Mouse (Mus musculus) erythroid progenitor cell, adult 5-6 weeks (primary cell): ENCODE measurements around the gene St3gal3. TPM values are rescaled to one million over a fixed set of nuclear protein-coding genes. Genes with fewer than 3 reads are reported as not detected.

Experiments
- ATAC-seq: replicated peaks from 2 replicates; pipeline ENCODE4 v1.8.0; 2016; ENCODE audit warnings: moderate number of reproducible peaks, mild to moderate bottlenecking, moderate TSS enrichment, inconsistent platforms; ENCODE audit not compliant: poor library complexity, low FRiP score, severe bottlenecking
- total RNA-seq, 2 experiments: library from RNA; stranded (forward) in 1 of 2; stranded (reverse) in 1 of 2; fragments of 150-400 nt in 1 of 2; fragments of 186-747, 209-891 nt in 1 of 2; gene quantifications; 2 replicates each; pipeline versions ENCODE4 v1.2.3 to v1.2.4; 2015 to 2017; ENCODE audit warnings: low replicate concordance in 2 of 2

Gene St3gal3
- total RNA-seq, 2 experiments from 2014 or later, result 5.4 to 7.3 TPM

DNA sequence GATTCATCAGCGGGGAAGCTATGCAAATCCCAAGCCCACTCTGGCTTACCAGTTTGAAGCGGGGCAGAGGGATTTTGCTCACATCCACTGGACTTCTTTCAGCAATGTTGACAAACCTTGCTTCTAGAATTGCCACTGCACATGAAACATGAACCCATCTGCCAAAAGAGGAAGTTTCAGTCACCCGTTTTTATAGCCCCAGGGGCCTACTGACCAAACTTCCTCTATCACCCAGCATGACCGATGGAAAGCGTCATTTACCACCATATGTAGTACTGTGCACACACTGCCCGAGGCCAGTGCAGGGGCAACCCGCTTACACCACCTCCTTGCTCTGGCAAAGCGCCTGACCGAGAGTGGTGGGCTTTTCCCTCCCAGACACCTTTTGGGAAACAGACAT lies 9.6 kb upstream of the St3gal3 start:
- ATAC-seq, result no peak

GRCm38 (mm10) chr4:118143679-118144078 lies 9.0 kb upstream of the St3gal3 start:
- no peak for ATAC-seq

- ATAC-seq, result no peak
Observed at GRCm38 (mm10) chr4:118141511-118141910, 6.8 kb upstream of the St3gal3 start.

- ATAC-seq, result no peak
Observed at GRCm38 (mm10) chr4:118138891-118139290, 4.2 kb upstream of the St3gal3 start.

DNA sequence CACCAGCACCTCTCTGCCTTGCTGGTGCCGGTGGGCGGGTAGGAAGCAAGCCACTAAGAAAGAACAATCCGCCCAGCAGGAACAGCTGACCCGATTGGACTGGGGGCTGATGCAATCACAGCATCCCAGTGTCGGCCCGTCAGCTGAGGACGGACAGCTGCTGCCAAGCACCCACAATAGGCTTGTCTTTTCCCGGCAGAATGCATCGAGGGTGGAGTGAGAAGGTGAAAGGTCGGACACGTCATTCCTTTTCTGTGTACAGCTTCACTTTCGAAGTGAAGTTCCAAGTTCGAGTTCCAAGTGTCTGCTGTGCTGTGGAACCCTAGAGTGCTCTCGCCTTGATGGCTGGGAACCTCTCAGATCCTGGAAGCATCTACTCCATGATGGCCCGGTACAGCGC lies 3.1 kb upstream of the St3gal3 start:
- ATAC-seq, result no peak

GRCm38 (mm10) chr4:118137311-118137710 lies 2.6 kb upstream of the St3gal3 start:
- ATAC-seq, result no peak

DNA sequence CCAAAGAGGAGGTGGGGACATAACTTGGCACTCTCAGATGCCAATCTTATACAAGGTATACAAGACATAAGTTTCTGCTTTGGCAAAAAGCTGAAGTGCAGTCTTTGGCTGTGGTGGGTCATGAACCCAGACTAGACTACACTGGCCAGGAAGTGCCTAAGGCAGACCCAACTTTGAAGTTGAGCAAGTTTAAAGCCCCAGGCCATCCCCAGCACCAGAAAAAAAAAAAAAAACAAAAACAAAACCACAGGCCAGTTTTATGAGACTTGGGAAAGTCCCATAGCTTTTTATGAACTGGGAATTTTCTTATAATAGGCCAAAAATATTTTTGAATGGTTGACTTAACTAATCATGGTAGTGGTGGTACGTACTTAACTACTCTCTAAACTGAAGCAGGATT lies 700 bp upstream of the St3gal3 start:
- ATAC-seq, result 0 out of 2 replicates have a peak, but pooled peaks have one; percentile 1

DNA sequence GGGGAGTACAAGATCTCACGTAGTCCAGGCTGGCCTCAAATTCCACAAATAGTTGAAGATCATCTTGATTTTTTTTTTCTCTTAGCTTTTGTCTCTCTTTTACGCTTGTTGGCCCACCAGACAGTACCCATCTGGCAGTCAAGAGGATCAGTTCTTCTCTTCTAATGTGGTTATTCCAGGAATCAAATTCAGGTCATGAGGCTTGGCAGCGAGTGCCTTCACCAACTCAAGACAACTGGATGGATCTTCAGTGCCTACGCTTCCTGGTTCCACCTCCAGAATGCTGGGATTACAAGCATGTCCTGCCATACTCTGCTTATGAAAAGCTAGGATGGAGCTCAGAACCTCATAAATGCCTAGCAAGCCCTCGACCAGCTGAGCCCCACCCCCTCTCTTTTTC lies 3.4 kb downstream of the St3gal3 start:
- no peak for ATAC-seq

- ATAC-seq, result no peak
Observed at GRCm38 (mm10) chr4:118123030-118123704, 11.5 kb downstream of the St3gal3 start.

- ATAC-seq, result no peak
Observed at GRCm38 (mm10) chr4:118122078-118122477, 12.6 kb downstream of the St3gal3 start.

GRCm38 (mm10) chr4:118117565-118117964 lies 17.1 kb downstream of the St3gal3 start:
- ATAC-seq, result no peak

DNA sequence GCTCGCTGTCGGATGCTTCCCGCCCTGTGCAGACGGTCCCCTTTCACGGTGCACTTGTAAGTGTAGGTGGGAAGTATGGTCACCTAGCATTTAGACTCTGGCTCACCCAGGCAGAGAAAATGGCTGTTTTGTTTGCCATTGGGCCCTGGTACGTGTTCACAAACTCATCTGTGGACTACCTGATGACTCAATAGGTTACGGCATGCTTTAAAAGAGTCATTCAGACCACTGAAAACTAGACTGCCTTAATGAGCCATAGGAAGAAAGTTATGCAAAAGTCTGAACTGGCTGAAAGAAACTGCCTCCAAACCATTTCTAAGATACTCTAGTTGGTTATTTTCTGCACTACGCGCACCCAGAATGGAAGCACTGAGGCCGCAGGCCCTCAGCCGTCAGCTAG lies 18.6 kb downstream of the St3gal3 start:
- ATAC-seq, result no peak

DNA sequence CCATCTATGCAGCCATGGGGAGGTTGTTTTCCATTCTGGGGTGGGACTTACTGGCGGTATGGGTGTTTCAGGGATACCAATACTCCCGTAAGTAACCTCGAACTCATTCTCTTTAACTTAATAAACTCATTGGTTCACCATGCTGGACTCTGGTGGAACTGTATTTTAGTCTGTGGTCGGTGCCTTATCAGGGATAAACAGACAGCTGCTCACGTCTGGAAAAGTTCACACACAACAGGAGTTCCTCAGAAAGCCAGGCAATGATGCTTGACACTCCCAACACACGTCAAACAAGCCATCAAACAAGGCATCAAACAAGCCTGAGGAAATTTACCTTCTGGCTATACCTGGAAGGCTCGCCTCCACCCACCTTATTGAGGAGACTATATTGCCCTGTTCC lies 19.6 kb downstream of the St3gal3 start:
- peak; percentile 64 for ATAC-seq

GRCm38 (mm10) chr4:118112601-118113000 lies 22.1 kb downstream of the St3gal3 start:
- no peak for ATAC-seq

DNA sequence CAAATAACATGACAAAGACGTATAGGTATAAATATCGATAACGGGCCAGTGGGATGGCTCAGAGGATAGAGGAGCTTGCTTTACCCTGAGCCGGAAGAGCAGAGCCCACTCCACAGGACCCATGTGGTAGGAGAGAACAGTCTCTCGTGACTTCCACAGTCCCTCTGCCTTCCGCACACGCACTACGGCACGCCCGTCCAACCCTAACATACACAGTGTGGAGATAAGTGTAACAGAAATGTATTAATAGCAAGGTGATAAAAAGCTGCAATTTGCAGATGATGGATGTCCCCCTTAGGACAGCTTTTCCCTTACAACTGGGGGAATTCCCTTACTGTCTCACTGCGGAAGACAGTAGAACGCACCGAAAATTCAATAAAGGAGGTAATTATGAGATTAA lies 25.1 kb downstream of the St3gal3 start:
- ATAC-seq, result peak; percentile 68

GRCm38 (mm10) chr4:118108779-118109178 lies 25.9 kb downstream of the St3gal3 start:
- peak; percentile 72 for ATAC-seq

GRCm38 (mm10) chr4:118105256-118106053 lies 29.3 kb downstream of the St3gal3 start:
- ATAC-seq, result peak; percentile 85

- ATAC-seq, result no peak
Observed at GRCm38 (mm10) chr4:118103280-118103830, 31.4 kb downstream of the St3gal3 start.

GRCm38 (mm10) chr4:118101497-118101896 lies 33.2 kb downstream of the St3gal3 start:
- ATAC-seq, result no peak

- peak; percentile 68; the same call in 1 of the 2 replicates for ATAC-seq
Observed at GRCm38 (mm10) chr4:118099637-118100364, 34.9 kb downstream of the St3gal3 start.
